Mouse (Mus musculus) small intestine, adult 2 months (tissue): ENCODE results near the gene Enoph1.

Source experiments
- CTCF ChIP-seq: fragments of 200-500 bp; IDR thresholded peaks from 2 replicates; pipeline ENCODE4 v1.5.1; 2012; ENCODE audit warnings: low read depth, mild to moderate bottlenecking, control low read depth, inconsistent platforms, low read length, moderate library complexity, mixed read lengths; ENCODE audit not compliant: insufficient replicate concordance, insufficient read length; ENCODE audit errors: extremely low read depth
- POLR2A ChIP-seq: fragments of 200-500 bp; IDR thresholded peaks from 2 replicates; pipeline ENCODE4 v1.6.1; 2012; ENCODE audit warnings: low read depth, mild to moderate bottlenecking, control low read depth, inconsistent platforms, low read length, moderate library complexity

- TF ChIP-seq CTCF (peak; percentile 90), POLR2A (peak; percentile 80)
These were observed 827 bp upstream of the Enoph1 start for GRCm38 (mm10) chr5:100038714-100039601.
